ENCODE assay signal across 8 mouse cellular contexts in the genomic region with DNA sequence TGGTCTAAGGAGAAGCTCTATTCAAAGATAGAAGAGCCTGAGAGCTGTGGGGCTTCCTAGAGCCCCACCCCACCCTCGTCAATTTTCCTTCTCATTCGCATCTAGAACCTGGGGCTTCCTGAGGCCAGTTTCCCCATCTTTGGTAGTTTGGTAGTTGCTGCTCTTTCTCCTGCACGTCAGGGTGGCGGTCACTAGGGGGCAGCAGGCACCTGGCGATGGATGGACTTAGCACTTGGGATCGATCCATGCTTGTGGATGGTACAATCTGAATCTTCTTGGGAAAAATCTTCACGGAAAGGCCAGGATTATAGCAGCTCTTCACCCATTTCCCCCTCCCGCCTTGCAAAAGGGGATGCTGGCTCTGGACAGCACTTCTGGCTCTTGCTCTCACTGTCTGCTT. TPM values are rescaled to one million over a fixed set of nuclear protein-coding genes. Genes with fewer than 3 reads are reported as not detected.
A peak's percentile ranks its signal among the peaks of the same experiment; 100 is the strongest.
DNase-seq lines count a peak whose midpoint lies in the region; ATAC-seq and TF ChIP-seq lines count a peak whose summit lies in the region.

No protein-coding gene starts in this region.

- H3K4me3 ChIP-seq in gastrocnemius, adult 2 months: no peak overlapping the region
- H3K4me3 ChIP-seq in embryonic fibroblast, embryonic 13.5 days (ENCODE audit: insufficient read depth, low read length): no peak overlapping the region
- H3K4me3 ChIP-seq in lung, postnatal 0 days (ENCODE audit: low read depth, low read length): no peak overlapping the region

- no peaks in the 10 kb centered on the region for H3K9me3 ChIP-seq in lung, postnatal 0 days (ENCODE audit: low read length)

- 21% methylated on average over 8 of the region's 8 CpGs for WGBS in lung, postnatal 0 days

- no peak for TF ChIP-seq EP300 in lung, postnatal 0 days (IDR thresholded peaks at IDR 0.05)

- H3K4me2 ChIP-seq in lung, postnatal 0 days (replicated peaks; ENCODE audit: low read depth, low read length): no peak overlapping the region

- H3K27me3 ChIP-seq in lung, postnatal 0 days (replicated peaks; ENCODE audit: insufficient read depth, low read length): no peaks in the 10 kb centered on the region

- intact Hi-C loops in gastrocnemius, adult 2 months (cut with DNase I): no loop called here

- TF ChIP-seq CTCF in gastrocnemius, adult 2 months (IDR thresholded peaks at IDR 0.05): peak; percentile 81
- TF ChIP-seq CTCF in embryonic fibroblast, embryonic 13.5 days (IDR thresholded peaks at IDR 0.05; ENCODE audit: borderline replicate concordance, insufficient read depth, low read length): peak; percentile 95
- TF ChIP-seq CTCF in lung, postnatal 0 days (IDR thresholded peaks at IDR 0.05): peak; percentile 75

- no peak for TF ChIP-seq POLR2A in embryonic fibroblast, embryonic 13.5 days (IDR thresholded peaks at IDR 0.05; ENCODE audit: low read depth, low read length)

- H3K9ac ChIP-seq in lung, postnatal 0 days (replicated peaks; ENCODE audit: low read depth): no peak overlapping the region

- peaks cover 39% of the 10 kb centered on the region for H3K36me3 ChIP-seq in lung, postnatal 0 days (ENCODE audit: insufficient read depth, low read length)

- no peak overlapping the region for H3K27ac ChIP-seq in gastrocnemius, adult 2 months
- no peak overlapping the region for H3K27ac ChIP-seq in embryonic fibroblast, embryonic 13.5 days (ENCODE audit: insufficient read depth, low read length)
- no peak overlapping the region for H3K27ac ChIP-seq in lung, postnatal 0 days (ENCODE audit: low read length)

- peak; percentile 72 for DNase-seq in gastrocnemius, adult 2 months
- DNase-seq in gastrocnemius, adult 8-10 months (ENCODE audit: low spot score in 2 of 2): no peak
- peak; percentile 25 for DNase-seq in ovary, postnatal 14 days (ENCODE audit: low spot score)
- no peak for DNase-seq in ovary, adult 18-20 months (ENCODE audit: low spot score)
- peak; percentile 72 for DNase-seq in adrenal gland, postnatal 14 days
- DNase-seq in lung, postnatal 0 days (ENCODE audit: low spot score): no peak
- peak; percentile 37 for DNase-seq in yolk sac, embryonic 10.5 days (ENCODE audit: low spot score)

- no peaks in the 10 kb centered on the region for H3K4me1 ChIP-seq in embryonic fibroblast, embryonic 13.5 days (ENCODE audit: control insufficient read depth, insufficient read depth, low read length)
- H3K4me1 ChIP-seq in lung, postnatal 0 days (ENCODE audit: insufficient read depth, low read depth, low read length): no peaks in the 10 kb centered on the region

- ATAC-seq in lung, postnatal 0 days: no peak

RNA-seq across cellular contexts. Expression of a gene that starts 34.1 kb away (rescaled TPM):
- not detected for total RNA-seq in gastrocnemius, adult 2 months (2021)
- total RNA-seq in gastrocnemius, adult 8-10 months (2022): not detected
- not detected in 2 replicates for total RNA-seq in adrenal gland, postnatal 14 days (2021)
- polyA plus RNA-seq in embryonic fibroblast, embryonic 13.5 days (2011; ENCODE audit: insufficient read length, low read depth, missing spikeins): not detected in 2 replicates
- polyA plus RNA-seq in lung, postnatal 0 days (2015; fragmentation: Nextera tagmentation; extraction: Ambion mirVana): 0.90 and 1.2 TPM in 2 replicates

RNA-seq across cellular contexts. Expression of a gene that starts 58.6 kb away (rescaled TPM):
- total RNA-seq in gastrocnemius, adult 2 months (2021): 100 to 1,000 TPM; 345 to 399 TPM
- 100 to 1,000 TPM; 309 to 400 (median 330) TPM for total RNA-seq in gastrocnemius, adult 8-10 months (2022)
- total RNA-seq in adrenal gland, postnatal 14 days (2021): 57.6 and 62.5 TPM in 2 replicates
- 16.2 and 20.1 TPM in 2 replicates for polyA plus RNA-seq in embryonic fibroblast, embryonic 13.5 days (2011; ENCODE audit: insufficient read length, low read depth, missing spikeins)
- polyA plus RNA-seq in lung, postnatal 0 days (2015; fragmentation: Nextera tagmentation; extraction: Ambion mirVana): 21.6 and 33.3 TPM in 2 replicates

Comparison
In these comparisons a context has a peak if more than half of its experiments do, and no peak if none do; other contexts are left out.
1. DNase-seq: peak in gastrocnemius, adult 2 months (single experiment), ovary, postnatal 14 days (single experiment), adrenal gland, postnatal 14 days (single experiment) and yolk sac, embryonic 10.5 days (single experiment); none in gastrocnemius, adult 8-10 months (0 of 2), ovary, adult 18-20 months (single experiment) and lung, postnatal 0 days (single experiment).
2. Peak in every context shown above with its lines, with median percentiles within 50 percentile points of each other: CTCF ChIP-seq.